Mouse (Mus musculus) monocyte, adult 5-6 weeks (primary cell): ENCODE results near the gene Mamld1. TPM values are rescaled to one million over a fixed set of nuclear protein-coding genes. Genes with fewer than 3 reads are reported as not detected.
A peak's percentile ranks its signal among the peaks of the same experiment; 100 is the strongest.
"Not testable (repeated sequence)": the region's sequence is repeated elsewhere in the genome, so short reads cannot be mapped to it uniquely, and the experiment has no call there.

Experiments
- ATAC-seq: fragments of 153-309, 156-312 bp; replicated peaks from 2 replicates; pipeline ENCODE4 v1.8.0; 2017; ENCODE audit warnings: mild to moderate bottlenecking; ENCODE audit not compliant: low TSS enrichment, insufficient number of reproducible peaks, severe bottlenecking, poor library complexity, low FRiP score
- total RNA-seq: library from RNA; stranded (forward); fragments of 200-1000, 200-491, 200-594 nt; gene quantifications from 3 replicates; pipeline ENCODE4 v1.2.3, GENCODE M21; 2017

Gene Mamld1
- not detected in 3 replicates for total RNA-seq

DNA sequence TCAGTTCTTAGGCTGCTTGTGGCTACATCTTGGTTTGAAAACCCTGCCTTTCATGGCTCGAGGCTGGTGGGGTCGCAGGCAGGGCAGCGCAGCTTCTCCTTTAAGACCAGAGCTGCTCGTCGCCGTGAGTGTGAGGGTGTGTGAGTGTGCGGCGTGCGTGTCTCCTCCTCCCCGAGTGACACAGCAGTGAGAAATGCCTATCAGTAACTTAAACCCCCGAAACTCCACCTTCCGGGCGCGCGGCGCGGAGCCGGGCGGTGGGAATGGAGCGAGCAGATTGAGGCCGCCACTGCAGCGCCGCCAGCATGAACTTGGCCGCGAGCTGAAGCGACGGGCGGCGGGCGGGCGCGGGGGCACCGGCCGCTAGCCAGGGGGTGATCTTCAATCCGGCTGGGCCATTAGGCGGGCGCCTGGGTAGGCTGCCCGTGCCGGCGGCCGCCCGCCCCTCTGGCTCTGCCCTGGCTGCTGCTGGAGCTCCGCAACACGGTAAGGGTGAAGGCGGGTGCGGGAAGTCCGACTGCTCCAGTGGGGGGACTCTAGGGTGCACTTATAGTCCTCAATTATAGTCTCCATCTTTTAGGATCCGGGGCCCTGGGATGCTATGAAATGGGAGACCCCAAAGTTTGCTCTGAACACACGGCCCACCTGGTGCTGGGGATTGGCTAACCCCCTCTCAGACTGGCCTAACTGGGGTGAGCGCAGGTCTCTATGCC is at the start of gene Mamld1:
Gene Mamld1, plus strand, starts transcription at position 393 of the 713 bp plus-strand sequence.
- ATAC-seq = no peak; the same call in 1 of the 2 replicates

DNA sequence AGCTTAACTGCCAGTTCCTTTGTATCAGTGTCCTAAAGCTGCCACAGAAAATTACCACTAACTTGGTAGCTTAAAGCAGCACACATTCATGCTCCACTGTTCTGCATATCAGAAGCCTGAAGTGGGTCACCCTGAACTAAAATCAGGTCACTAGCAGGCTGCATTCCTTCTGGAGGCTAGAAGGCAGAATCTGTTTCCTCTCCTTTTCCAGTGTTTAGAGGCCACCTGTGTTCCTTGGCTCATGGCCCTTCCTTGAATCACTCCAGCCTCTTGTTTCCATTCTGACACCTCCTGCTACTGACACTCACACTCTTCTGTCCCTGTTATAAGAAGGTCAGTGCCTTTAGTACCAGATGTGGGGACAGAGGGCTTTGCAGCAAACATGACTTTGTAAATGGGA is 25.3 kb upstream of the Mamld1 start:
- no peak for ATAC-seq

GRCm38 (mm10) chrX:71028007-71028406 is 22.0 kb upstream of the Mamld1 start:
- ATAC-seq = no peak

- ATAC-seq = not testable (repeated sequence)
Measured at GRCm38 (mm10) chrX:71028976-71029375, 21.1 kb upstream of the Mamld1 start.

DNA sequence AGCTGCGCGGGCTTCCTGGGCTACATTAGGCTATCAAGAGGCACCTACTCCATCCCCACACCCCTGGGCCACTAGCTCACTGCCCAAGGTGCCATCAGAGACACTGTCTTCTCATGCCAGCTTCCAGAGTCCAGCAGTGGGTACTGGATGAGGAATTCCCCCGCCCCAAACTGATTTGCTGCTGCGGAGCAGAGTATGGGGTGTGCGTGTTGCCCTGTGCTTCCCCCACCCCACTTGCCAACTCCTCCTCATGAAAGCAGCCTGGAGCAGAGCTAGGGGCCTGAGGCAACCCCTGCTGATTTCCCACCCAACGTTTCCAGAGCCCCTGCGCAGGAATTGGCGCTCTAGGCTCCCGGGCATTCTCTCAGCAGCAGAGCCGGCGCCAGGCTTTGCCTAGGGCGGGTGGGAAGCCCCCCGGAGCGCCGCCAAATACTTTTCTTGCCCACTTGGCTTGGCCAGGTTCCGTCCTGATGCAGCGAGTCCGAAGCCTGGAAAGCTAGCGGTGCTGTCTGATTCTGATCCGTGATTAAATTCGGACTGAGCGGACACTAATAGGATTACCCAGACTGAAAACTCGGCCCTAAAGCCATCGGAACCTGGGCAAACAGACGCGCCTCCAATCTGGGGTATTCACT is 738 bp downstream of the Mamld1 start:
- ATAC-seq = no peak

GRCm38 (mm10) chrX:71051361-71052114 is 1.5 kb downstream of the Mamld1 start:
- ATAC-seq = no peak

- no peak for ATAC-seq
Measured at GRCm38 (mm10) chrX:71052115-71052478, 2.0 kb downstream of the Mamld1 start.

GRCm38 (mm10) chrX:71052481-71053216 is 2.6 kb downstream of the Mamld1 start:
- ATAC-seq = no peak

- no peak for ATAC-seq
Measured at GRCm38 (mm10) chrX:71053246-71053645, 3.2 kb downstream of the Mamld1 start.

DNA sequence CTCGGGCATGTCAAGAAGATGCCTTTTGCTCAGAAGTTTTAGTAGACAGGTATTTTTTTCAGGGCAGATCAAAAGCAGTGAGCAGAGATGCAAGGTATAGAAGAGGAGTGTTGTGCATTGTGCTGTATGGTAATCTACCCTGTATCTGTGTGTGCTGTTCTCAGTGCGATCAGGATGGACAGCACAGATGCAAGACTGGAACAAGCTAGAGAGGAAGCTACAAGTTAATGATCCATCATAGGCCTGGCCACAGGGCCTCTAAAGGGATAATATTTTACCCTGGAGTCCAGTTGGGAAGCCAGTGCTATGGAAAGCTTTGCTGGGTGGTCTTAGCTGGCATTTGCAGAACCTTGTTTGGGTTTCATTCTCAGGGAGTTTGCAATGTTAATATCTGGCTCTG is 6.9 kb downstream of the Mamld1 start:
- ATAC-seq = no peak

DNA sequence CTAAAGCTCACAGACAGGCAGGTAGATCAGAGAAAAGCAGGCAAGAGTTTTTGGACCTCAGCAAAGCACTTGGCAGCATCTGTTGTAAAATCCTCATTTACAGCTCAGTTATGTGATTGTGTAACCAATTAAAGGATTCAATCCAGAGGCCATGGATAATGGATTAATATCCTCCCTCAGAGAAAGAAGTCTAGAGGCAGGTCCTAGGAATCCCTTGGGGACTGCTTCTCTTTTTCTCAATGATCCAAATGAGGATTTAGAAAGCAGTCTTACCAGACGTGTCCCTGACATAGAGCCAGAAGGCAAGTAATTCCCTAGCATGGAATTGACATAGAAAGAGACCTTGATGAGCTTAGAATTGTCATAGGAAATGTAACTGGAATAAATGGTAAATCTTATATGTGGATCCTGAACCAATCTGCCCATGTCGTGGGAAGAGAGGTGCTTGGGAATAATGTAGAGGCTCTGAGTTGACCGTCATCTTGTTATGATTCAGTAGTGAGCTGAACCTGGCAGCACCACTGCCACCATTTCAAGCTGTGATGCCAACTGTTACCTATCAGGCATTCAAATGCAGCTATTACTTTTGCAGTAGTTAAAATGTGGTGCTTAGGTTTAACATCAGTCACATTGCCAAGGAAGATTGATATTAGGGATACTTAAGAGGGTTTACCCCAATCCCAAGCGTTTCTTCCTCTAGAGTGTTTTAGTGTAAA is 35.2 kb downstream of the Mamld1 start:
- no peak for ATAC-seq

DNA sequence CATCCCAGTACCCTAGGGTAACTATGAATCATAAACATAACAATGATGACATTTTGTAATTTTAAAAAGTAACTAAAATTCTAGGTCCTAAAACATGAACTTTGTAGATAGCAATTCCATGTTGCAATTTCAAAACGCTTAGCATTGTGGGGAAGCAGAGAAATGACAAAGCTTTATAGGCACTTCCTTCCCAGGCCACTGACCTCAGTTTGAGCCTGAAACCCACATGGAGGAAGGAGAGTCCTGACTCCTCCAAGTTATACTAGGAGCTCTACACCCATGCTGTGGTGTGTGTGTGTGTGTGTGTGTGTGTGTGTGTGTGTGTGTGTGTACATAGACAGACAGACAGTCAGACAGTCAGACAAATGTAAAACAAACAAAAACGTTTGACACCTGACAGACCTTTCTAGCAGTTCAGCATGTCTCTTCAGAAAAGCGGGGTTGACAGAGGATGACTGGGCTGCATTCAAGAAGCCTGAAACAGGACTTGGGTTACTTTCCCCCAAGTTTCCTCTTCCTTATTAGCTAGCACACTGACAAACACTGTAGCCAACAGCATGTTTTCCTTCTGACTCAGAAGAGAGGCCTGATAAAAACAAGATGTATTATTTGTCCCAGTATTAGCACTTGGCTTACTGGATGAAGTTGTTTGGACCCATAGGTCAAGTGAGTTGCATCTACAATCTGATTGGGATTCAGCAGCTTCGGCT is 37.5 kb downstream of the Mamld1 start:
- ATAC-seq = 0 out of 2 replicates have a peak, but pooled peaks have one; percentile 43

GRCm38 (mm10) chrX:71088080-71088414 is 38.0 kb downstream of the Mamld1 start:
- ATAC-seq = no peak

DNA sequence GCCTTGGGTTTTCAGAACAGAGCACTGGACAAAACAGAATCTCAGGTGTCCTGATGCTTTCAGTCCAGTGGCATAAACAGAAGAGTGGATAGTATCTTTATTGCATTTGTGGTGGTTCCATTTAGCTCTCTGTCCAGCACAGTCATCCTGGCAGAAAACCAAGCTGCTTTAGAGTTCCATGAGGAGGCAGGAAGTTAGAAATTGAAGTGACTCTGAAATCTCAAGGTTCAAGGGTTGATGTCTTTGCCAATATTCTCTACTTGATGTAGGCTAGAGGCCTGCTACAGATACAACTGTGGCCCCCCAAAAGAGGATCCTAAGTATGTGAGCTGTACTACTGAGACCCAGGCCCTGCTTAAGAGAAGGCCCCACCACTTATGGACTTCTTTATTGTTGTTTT is 55.8 kb downstream of the Mamld1 start:
- no peak for ATAC-seq

- no peak for ATAC-seq
Measured at GRCm38 (mm10) chrX:71106392-71106791, 56.3 kb downstream of the Mamld1 start.

DNA sequence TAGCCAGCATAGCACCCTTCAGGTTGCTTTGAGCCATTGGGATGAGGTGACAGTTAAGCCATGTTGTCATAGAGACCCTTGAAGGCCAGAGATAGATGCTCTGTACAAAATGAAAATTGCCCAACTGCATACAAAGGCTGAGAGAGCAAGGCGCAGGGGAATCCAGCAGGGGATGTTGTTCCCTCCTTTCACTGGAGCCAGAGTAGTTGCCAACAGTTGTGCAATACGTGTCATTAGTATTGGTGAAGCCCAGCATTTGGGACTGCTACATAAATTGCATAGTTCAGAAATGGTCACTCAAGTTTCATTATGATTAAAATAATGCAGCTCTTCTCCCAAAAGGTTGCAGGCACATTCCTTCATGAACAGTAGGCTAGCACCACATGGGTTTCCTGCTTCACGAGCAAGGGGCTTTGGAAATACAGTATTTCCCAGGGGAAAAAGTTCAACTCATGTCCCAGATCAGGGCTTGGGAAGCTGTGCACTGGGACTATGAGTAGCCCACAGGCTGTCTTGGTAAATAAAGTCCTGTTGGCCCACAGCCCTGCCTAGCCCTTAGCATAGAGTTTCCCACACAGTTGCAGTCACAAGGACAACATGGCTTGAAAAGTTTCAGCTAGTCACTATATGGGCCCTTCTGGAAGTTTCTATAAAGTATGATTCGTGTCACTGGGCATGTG is 58.1 kb downstream of the Mamld1 start:
- no peak for ATAC-seq

GRCm38 (mm10) chrX:71110333-71110732 is 60.3 kb downstream of the Mamld1 start:
- ATAC-seq = no peak
